In the genomic region with DNA sequence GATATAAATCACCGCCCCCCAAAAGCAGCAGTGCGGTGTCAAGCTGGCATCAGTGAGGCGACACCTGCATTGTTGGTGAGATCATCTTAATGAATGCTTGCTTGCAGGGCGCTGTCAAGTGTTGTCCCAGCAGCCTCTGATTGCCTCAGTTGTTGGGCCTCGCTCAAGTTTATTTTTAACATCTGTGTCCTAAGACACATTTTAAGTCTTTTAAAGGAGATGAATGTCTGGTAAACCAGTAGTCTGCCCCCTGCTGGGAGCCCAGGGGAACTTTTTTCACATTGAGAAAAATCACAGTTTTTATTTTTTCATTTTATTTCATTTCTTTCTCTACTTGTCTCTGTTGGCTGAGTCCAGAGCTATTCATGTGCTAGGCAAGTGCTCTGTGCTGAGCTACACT, we compare ENCODE assay signal across 9 mouse cellular contexts. TPM values are rescaled to one million over a fixed set of nuclear protein-coding genes. Genes with fewer than 3 reads are reported as not detected.
DNase-seq lines count a peak whose midpoint lies in the region; ATAC-seq and TF ChIP-seq lines count a peak whose summit lies in the region.
"Had no signal": no experiment of that assay in that cellular context is flagged by ENCODE, and none has a peak within 500 bp of the region (broad histone marks: within the 10 kb centered on the region; RNA-seq: fewer than 3 reads in every experiment).

No protein-coding gene starts in this region.

- peak; percentile 41 to 53 for DNase-seq in cerebellum, postnatal 14 days
- no peak for DNase-seq in cerebellum, adult 9-11 months
- no peak for DNase-seq in lung, adult 2 months
- DNase-seq in lung, adult 18-20 months = no peak
- DNase-seq in frontal cortex, postnatal 36 days (ENCODE audit: low spot score in 2 of 2) = no peak
- no peak for DNase-seq in forebrain, embryonic 11.5 days (ENCODE audit: low spot score)

- H3K36me3 ChIP-seq in forebrain, embryonic 11.5 days (ENCODE audit: control insufficient read depth, insufficient read depth, low read length) = no peaks in the 10 kb centered on the region
- H3K36me3 ChIP-seq: liver, embryonic 15.5 days had no signal

- peak; percentile 7; the same call in 1 of the 2 replicates for TF ChIP-seq CTCF in lung, adult 2 months (IDR thresholded peaks at IDR 0.05; ENCODE audit: insufficient read depth, low read length)

- no peaks in the 10 kb centered on the region for H3K27me3 ChIP-seq in forebrain, embryonic 11.5 days (ENCODE audit: control insufficient read depth, insufficient read depth, low read length)

- H3K27ac ChIP-seq in forebrain, embryonic 11.5 days (ENCODE audit: low read depth, low read length) = no peak overlapping the region
- H3K27ac ChIP-seq: liver, embryonic 15.5 days had no signal

- H3K4me2 ChIP-seq in forebrain, embryonic 11.5 days (ENCODE audit: low read depth, low read length, severe bottlenecking) = no peak overlapping the region
- H3K4me2 ChIP-seq: liver, embryonic 15.5 days had no signal

- TF ChIP-seq POLR2A in lung, adult 2 months (IDR thresholded peaks at IDR 0.05; ENCODE audit: borderline replicate concordance, extremely low read depth, low read depth, low read length) = no peak

- H3K9ac ChIP-seq in forebrain, embryonic 11.5 days (ENCODE audit: low read length) = no peak overlapping the region
- H3K9ac ChIP-seq: liver, embryonic 15.5 days had no signal

- no peaks in the 10 kb centered on the region for H3K4me1 ChIP-seq in lung, adult 2 months (ENCODE audit: control insufficient read depth, insufficient read depth, low read length)
- no peaks in the 10 kb centered on the region for H3K4me1 ChIP-seq in forebrain, embryonic 11.5 days (replicated peaks; ENCODE audit: control insufficient read depth, insufficient read depth, low read length)
- H3K4me1 ChIP-seq: liver, embryonic 15.5 days had no signal

- 68% methylated on average over 5 of the region's 5 CpGs for WGBS in lung, adult 2 months
- WGBS in forebrain, embryonic 11.5 days = 87% methylated on average over 5 of the region's 5 CpGs

- no peaks in the 10 kb centered on the region for H3K9me3 ChIP-seq in forebrain, embryonic 11.5 days (ENCODE audit: control insufficient read depth, low read length)
- H3K9me3 ChIP-seq: liver, embryonic 15.5 days had no signal

- H3K4me3 ChIP-seq in lung, adult 2 months (replicated peaks; ENCODE audit: extremely low read depth, low read depth, low read length) = no peak overlapping the region
- no peak overlapping the region for H3K4me3 ChIP-seq in forebrain, embryonic 11.5 days (ENCODE audit: low read depth, low read length)
- H3K4me3 ChIP-seq: liver, embryonic 15.5 days had no signal

- ATAC-seq in common myeloid progenitor, adult 5-6 weeks (replicated peaks; ENCODE audit: low read depth, poor library complexity, severe bottlenecking) = peak; percentile 45; the same call in 1 of the 2 replicates
- ATAC-seq in megakaryocyte progenitor cell, adult 5-6 weeks (replicated peaks; ENCODE audit: poor library complexity) = peak; percentile 26; the same call in 1 of the 2 replicates
- no peak for ATAC-seq in forebrain, embryonic 11.5 days (replicated peaks; ENCODE audit: low FRiP score)

RNA-seq across cellular contexts. Expression of gene Abhd2, which starts 34.3 kb away (rescaled TPM):
- polyA plus RNA-seq in lung, adult 2 months (2012; rRNA removed) = 53.1 and 64.0 TPM in 2 replicates
- total RNA-seq in common myeloid progenitor, adult 5-6 weeks (2017) = 28.3 and 32.5 TPM in 2 replicates
- total RNA-seq in megakaryocyte progenitor cell, adult 5-6 weeks (2015) = 58.0 and 60.4 TPM in 2 replicates
- 28.3 and 30.2 TPM in 2 replicates for total RNA-seq in megakaryocyte progenitor cell, adult 5-6 weeks (2017)
- polyA plus RNA-seq in forebrain, embryonic 11.5 days (2014; fragmentation: Nextera tagmentation; extraction: Ambion mirVana) = 13.2 and 14.1 TPM in 2 replicates

Comparison
In these comparisons a context has a peak if more than half of its experiments do, and no peak if none do; other contexts are left out.
1. DNase-seq: peak in cerebellum, postnatal 14 days (2 of 2); none in cerebellum, adult 9-11 months (single experiment), lung, adult 2 months (single experiment), lung, adult 18-20 months (0 of 2), frontal cortex, postnatal 36 days (0 of 2) and forebrain, embryonic 11.5 days (single experiment).